Mouse (Mus musculus) kidney, embryonic 14.5 days (tissue): Measurements from ENCODE around the gene Mylpf. TPM values are rescaled to one million over a fixed set of nuclear protein-coding genes. Genes with fewer than 3 reads are reported as not detected.

Experiments
- ATAC-seq: fragments of 200-750 bp; cut with Nextera tagmentation; 2 replicates; pipeline ENCODE4 v1.8.0; 2017; ENCODE audit warnings: moderate number of reproducible peaks, mild to moderate bottlenecking, moderate TSS enrichment, moderate library complexity; ENCODE audit not compliant: low FRiP score, low TSS enrichment
- H3K27ac ChIP-seq: fragments of 300-500 bp; sonication (generic); 2 replicates; pipeline ENCODE4 v1.5.1; 2014; ENCODE audit warnings: low read depth, mild to moderate bottlenecking, low read length, moderate library complexity, mixed read lengths
- H3K27me3 ChIP-seq: fragments of 300-500 bp; sonication (generic); 2 replicates; pipeline ENCODE4 v1.6.1; 2014; ENCODE audit warnings: mild to moderate bottlenecking, low read length; ENCODE audit not compliant: control insufficient read depth, insufficient read depth
- H3K36me3 ChIP-seq: fragments of 300-500 bp; sonication (generic); 2 replicates; pipeline ENCODE4 v1.6.1; 2014; ENCODE audit warnings: low read length, mixed read lengths; ENCODE audit not compliant: control insufficient read depth, insufficient read depth
- H3K4me1 ChIP-seq: fragments of 300-500 bp; sonication (generic); 2 replicates; pipeline ENCODE4 v1.6.1; 2014; ENCODE audit warnings: low read length, mixed read lengths; ENCODE audit not compliant: control insufficient read depth, insufficient read depth
- H3K4me2 ChIP-seq: fragments of 300-500 bp; sonication (generic); replicated peaks from 2 replicates; pipeline ENCODE4 v1.6.1; 2014; ENCODE audit warnings: low read depth, mild to moderate bottlenecking, low read length
- H3K4me3 ChIP-seq: fragments of 300-500 bp; sonication (generic); 2 replicates; pipeline ENCODE4 v1.5.1; 2014; ENCODE audit warnings: mild to moderate bottlenecking, low read length
- H3K9ac ChIP-seq: fragments of 300-500 bp; sonication (generic); 2 replicates; pipeline ENCODE4 v1.6.1; 2014; ENCODE audit warnings: low read depth, mild to moderate bottlenecking, low read length, moderate library complexity
- H3K9me3 ChIP-seq: fragments of 300-500 bp; sonication (generic); 2 replicates; pipeline ENCODE4 v1.6.1; 2016; ENCODE audit warnings: low read length; ENCODE audit not compliant: control insufficient read depth
- WGBS: fragments of 180-500 bp; shearing (Covaris S2); extraction: QIAGEN DNeasy Blood & Tissue Kit; methylation state at CpG from one replicate; pipeline ENCODE4 v1.1.7; 2014; 5-methylcytosine and 5-hydroxymethylcytosine counted together
- polyA plus RNA-seq: library from polyadenylated mRNA; unstranded; fragments of >200 nt; fragmentation: Nextera tagmentation; extraction: Ambion mirVana; gene quantifications from 2 replicates; pipeline ENCODE4 v1.2.1, GENCODE M21; 2014

Gene Mylpf
- polyA plus RNA-seq, 1 experiment from 2014 or later: 10.3 TPM

DNA sequence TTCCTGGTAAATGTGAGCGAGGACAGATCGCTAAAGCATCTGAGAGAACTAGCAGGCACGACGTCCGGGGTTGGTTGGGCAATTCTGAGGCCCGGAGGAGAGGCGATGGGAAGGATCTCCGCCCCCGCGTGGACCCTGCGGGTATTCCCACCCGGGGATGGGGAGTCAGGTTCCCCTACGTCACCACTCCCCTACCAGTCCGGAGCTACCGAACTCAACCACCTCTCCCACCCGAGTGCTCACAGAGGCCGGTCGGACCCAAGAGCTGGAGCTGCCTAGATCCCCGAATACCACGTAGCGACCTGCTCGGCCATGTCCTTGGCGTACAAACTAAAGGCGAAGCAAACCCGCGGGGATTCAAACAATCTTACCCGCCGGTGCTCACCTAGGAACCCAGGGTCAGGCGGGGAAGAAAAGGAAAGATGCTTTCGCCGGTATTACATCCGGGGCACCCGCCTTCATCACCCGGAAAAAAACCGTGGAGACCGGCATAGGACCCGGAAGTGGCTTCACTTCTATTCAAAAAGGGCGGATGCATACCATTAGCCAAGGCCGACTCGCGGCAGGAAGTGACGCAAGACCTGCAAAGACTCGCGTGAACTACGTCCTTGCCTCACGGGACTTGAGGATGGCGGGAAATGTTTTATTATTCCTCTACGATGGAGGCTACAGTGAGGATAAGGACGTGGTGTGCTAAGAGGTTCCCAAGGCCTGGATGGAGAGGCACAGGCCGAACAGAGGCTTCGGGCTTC, 13.0 kb upstream of the Mylpf start, which contains the start of gene Cd2bp2:
Gene Cd2bp2, minus strand, starts transcription at position 507 of the 752 bp plus-strand sequence.
- Histone ChIP-seq H3K27ac (peak within 1 kb of the TSS; percentile 89), H3K27me3 (no peaks in the 10 kb centered on the region), H3K4me1 (peaks cover 9% of the 10 kb centered on the region), H3K4me2 (peak within 1 kb of the TSS; percentile 64), H3K4me3 (peak within 1 kb of the TSS; percentile 62), H3K9ac (peak within 1 kb of the TSS; percentile 69), H3K9me3 (no peaks in the 10 kb centered on the region), H3K36me3 (peaks cover 64% of the 10 kb centered on the region)
- under 1% methylated on average over 51 of the region's 51 CpGs for WGBS
- ATAC-seq: peak; percentile 96

GRCm38 (mm10) chr7:127196484-127196883, 12.2 kb upstream of the Mylpf start:
- Histone ChIP-seq H3K4me1 (peaks cover 9% of the 10 kb centered on the region), H3K27ac (peak overlapping the region; percentile 52; the same call in 1 of the 2 replicates), H3K27me3 (no peaks in the 10 kb centered on the region), H3K4me3 (peak overlapping the region; percentile 62), H3K9ac (peak overlapping the region; percentile 59), H3K9me3 (no peaks in the 10 kb centered on the region), H3K4me2 (peak overlapping the region; percentile 50), H3K36me3 (peaks cover 69% of the 10 kb centered on the region)
- WGBS: 62% methylated on average over 11 of the region's 11 CpGs
- ATAC-seq: peak; percentile 4; the same call in 1 of the 2 replicates

- 52% methylated on average over 2 of the region's 2 CpGs for WGBS
- H3K9ac ChIP-seq: peak overlapping the region; percentile 89
- H3K4me1 ChIP-seq: peaks cover 17% of the 10 kb centered on the region
- H3K4me2 ChIP-seq: peak overlapping the region; percentile 75
- H3K36me3 ChIP-seq: peaks cover 22% of the 10 kb centered on the region
- H3K27me3 ChIP-seq: no peaks in the 10 kb centered on the region
- no peak overlapping the region for H3K27ac ChIP-seq
- ATAC-seq: no peak
- peak overlapping the region; percentile 87 for H3K4me3 ChIP-seq
- no peaks in the 10 kb centered on the region for H3K9me3 ChIP-seq
Observed at GRCm38 (mm10) chr7:127206606-127207005, 2.1 kb upstream of the Mylpf start.

DNA sequence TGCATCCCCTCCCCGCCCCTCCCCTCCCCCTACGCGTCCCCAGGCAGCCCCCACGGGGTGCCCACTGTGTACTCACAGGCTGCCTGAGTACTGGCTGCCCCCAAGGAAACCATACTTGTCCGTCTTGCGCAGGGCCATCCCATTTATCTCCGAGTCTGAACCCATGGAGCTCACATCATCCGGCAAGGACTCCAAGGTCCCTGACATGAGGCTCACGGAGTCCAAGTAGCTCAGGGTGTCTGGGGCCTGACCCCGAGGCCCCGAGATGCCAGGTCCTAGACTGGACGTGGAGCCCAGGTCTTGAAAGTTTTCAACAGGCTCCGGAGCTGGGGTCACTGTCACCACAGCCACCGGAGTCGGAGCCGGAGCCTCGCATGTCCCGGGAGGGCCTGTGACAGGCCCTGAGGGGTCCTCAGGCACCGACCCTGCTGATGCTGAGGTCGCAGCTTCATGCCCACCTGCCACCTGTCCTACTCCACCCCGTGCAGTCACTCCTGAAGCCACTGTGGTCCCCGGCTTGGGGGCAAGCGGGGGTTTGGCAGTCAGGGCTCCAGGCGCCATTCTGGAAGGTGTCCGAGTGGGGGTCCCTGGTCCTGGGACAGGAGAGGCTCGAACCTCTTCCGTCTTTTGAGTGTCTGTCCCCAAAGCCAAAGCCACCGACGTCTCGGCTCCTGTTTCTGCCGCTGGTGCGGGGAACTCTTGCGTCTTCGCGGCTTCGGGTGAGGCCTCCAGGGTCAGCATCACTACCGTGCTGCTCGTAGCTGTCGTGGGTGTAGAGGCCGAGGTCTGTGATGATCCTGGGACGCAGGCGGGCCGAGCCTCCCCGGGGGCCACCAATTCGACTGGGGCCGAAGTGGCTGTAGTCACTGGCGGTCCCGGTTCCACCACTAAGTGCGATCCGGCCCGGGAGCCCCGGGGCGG, 1.1 kb upstream of the Mylpf start:
- peak overlapping the region; percentile 85 for H3K27ac ChIP-seq
- under 1% methylated on average over 51 of the region's 53 CpGs for WGBS

DNA sequence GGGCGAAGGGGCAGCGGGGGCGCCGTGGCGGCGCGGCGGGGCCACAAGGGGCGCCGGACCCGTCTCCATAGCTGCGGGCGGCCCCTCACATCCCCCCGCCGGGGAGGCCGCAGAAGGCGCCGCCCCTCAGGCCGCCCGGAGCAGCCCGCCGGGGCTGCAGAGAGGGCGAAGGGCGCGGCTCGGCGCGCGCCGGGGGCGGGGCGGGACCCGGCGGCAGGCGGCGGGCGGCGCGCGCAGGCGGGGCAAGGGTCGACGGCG, 466 bp upstream of the Mylpf start, which contains the start of gene Tbc1d10b:
Gene Tbc1d10b, minus strand, starts transcription at position 174 of the 258 bp plus-strand sequence.
- Histone ChIP-seq H3K27ac (peak within 1 kb of the TSS; percentile 85), H3K27me3 (no peaks in the 10 kb centered on the region), H3K9me3 (no peaks in the 10 kb centered on the region), H3K4me2 (peak within 1 kb of the TSS; percentile 75), H3K9ac (peak within 1 kb of the TSS; percentile 89), H3K4me1 (peaks cover 17% of the 10 kb centered on the region), H3K4me3 (peak within 1 kb of the TSS; percentile 87), H3K36me3 (peaks cover 9% of the 10 kb centered on the region)
- 1% methylated on average over 33 of the region's 44 CpGs for WGBS
- ATAC-seq: peak; percentile 46; the same call in 1 of the 2 replicates

More for the DNA sequence above, 1.1 kb upstream of the Mylpf start:
- ATAC-seq: peak; percentile 7; the same call in 1 of the 2 replicates
- peak overlapping the region; percentile 89 for H3K9ac ChIP-seq
- peaks cover 17% of the 10 kb centered on the region for H3K4me1 ChIP-seq
- peaks cover 15% of the 10 kb centered on the region for H3K36me3 ChIP-seq
- H3K27me3 ChIP-seq: no peaks in the 10 kb centered on the region
- H3K4me3 ChIP-seq: peak overlapping the region; percentile 87
- peak overlapping the region; percentile 75 for H3K4me2 ChIP-seq
- H3K9me3 ChIP-seq: no peaks in the 10 kb centered on the region

DNA sequence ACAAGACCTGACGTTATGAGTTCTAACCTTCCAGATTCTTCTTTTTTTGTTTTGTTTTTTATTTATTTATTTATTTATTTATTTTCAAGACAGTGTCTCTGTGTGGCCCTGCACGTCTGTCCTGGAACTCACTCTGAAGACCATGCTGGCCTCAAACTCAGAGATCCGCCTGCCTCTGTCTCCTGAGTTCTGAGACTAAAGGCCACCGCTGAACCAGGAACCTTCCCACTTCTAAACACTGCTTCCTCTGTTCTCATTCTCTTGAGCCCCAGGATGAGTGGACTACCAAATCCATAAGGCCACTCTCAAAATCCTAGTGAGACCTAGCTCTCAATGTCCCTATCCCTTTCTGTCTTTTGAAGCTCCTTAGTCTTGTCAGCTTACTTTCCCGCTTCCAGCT, 1.2 kb downstream of the Mylpf start:
- Histone ChIP-seq H3K27me3 (no peaks in the 10 kb centered on the region), H3K4me2 (no peak overlapping the region), H3K4me1 (peaks cover 21% of the 10 kb centered on the region), H3K9me3 (no peaks in the 10 kb centered on the region), H3K36me3 (no peaks in the 10 kb centered on the region; the same call in 1 of the 2 replicates), H3K4me3 (no peak overlapping the region), H3K9ac (no peak overlapping the region), H3K27ac (no peak overlapping the region)
- ATAC-seq: no peak
- 77% methylated on average over 5 of the region's 5 CpGs for WGBS

DNA sequence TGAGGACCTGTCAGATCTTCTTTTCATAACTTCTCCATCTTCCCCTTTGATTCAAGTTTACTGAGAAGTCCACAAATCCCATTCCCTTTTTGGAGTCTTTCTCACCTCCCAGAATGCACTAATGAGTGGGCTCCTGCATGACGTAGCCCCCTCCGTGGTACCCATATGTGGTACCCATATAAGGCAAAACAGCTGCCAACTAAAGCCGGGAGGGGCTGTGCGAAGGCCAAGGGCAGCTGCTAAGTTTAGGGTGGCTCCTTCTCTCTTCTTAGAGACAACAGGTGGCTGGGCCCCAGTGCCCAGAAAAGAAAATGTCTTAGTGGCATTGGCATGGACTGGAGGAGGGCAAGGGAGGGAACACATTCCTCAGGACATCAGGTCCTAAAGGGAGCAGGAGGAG, 1.6 kb downstream of the Mylpf start:
- WGBS: 91% methylated on average over 4 of the region's 4 CpGs
- Histone ChIP-seq H3K4me3 (no peak overlapping the region), H3K9me3 (no peaks in the 10 kb centered on the region), H3K27ac (no peak overlapping the region), H3K4me2 (no peak overlapping the region), H3K4me1 (peaks cover 20% of the 10 kb centered on the region), H3K27me3 (no peaks in the 10 kb centered on the region), H3K36me3 (no peaks in the 10 kb centered on the region; the same call in 1 of the 2 replicates), H3K9ac (no peak overlapping the region)
- ATAC-seq: no peak

DNA sequence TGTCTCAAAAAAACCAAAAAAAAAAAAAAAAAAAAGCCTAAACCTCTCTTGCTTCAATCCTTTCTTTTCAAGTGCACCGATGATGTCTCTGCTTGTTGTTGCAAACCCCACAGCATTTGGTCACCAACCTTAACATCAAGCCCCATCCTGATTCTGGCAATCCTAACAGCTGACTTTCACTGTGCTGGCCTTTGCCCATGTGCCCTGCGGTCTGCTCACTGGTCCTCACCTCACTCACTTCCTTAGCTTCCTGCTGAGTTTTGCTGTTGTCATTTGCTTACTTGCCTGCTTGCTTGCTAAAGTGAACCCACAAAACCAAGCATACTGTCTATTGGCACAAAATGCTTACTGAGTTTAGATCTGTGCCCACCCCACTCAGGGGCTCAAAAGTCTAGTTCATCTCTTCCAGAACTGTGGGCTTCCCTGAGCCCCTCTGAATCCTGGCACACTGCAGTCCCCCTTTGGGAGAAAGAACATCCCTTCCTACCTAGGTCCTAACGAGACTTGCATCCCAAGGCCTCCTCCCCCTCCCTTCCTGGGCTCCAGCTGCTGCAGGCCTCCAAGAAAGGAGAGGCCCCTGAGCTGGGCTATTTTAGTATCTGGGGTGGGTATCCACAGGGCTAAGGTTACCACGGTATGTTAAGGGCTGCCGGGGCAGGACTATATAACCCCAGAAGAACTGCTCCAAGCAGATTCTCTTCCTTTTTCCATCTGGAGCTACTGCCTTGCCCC, 2.5 kb downstream of the Mylpf start:
- Histone ChIP-seq H3K36me3 (no peaks in the 10 kb centered on the region), H3K4me2 (no peak overlapping the region), H3K9ac (no peak overlapping the region), H3K9me3 (no peaks in the 10 kb centered on the region), H3K4me3 (no peak overlapping the region), H3K27me3 (no peaks in the 10 kb centered on the region), H3K27ac (no peak overlapping the region), H3K4me1 (peaks cover 15% of the 10 kb centered on the region)
- 63% methylated on average over 5 of the region's 5 CpGs for WGBS
- no peak for ATAC-seq
